Mouse (Mus musculus) lung, adult 2 months (tissue): Measurements from ENCODE around the gene Wdr92.

Experiments
- CTCF ChIP-seq: fragments of 200-500 bp; IDR thresholded peaks from 2 replicates; pipeline ENCODE4 v1.5.1; 2011; ENCODE audit warnings: mild to moderate bottlenecking, low read length, control low read depth; ENCODE audit not compliant: insufficient read depth
- POLR2A ChIP-seq: fragments of 200-500 bp; IDR thresholded peaks from 2 replicates; pipeline ENCODE4 v1.6.1; 2011; ENCODE audit warnings: low read depth, mild to moderate bottlenecking, control low read depth, low read length, borderline replicate concordance; ENCODE audit errors: extremely low read depth

GRCm38 (mm10) chr11:17163956-17164355 lies 18.0 kb upstream of the Wdr92 start:
- TF ChIP-seq CTCF (no peak), POLR2A (no peak)
